Mouse (Mus musculus) MEL (cell line): Measurements from ENCODE around the gene Mroh9. TPM values are rescaled to one million over a fixed set of nuclear protein-coding genes. Genes with fewer than 3 reads are reported as not detected.

Experiments used
- polyA plus RNA-seq, 2 experiments: library from polyadenylated mRNA; stranded (reverse) in 1 of 2; unstranded in 1 of 2; fragments of >175 nt in 1 of 2; fragments of >200 nt in 1 of 2; gene quantifications; 2 replicates each; pipeline versions ENCODE4 v1.2.1 to v1.2.4; 2012; ENCODE audit warnings: low replicate concordance in 2 of 2, low read depth in 1 of 2; ENCODE audit not compliant: insufficient read length in 2 of 2, insufficient read depth in 1 of 2, missing spikeins in 1 of 2
- total RNA-seq: library from RNA; depleted of rRNA; stranded (reverse); fragments of 300-350 nt; gene quantifications from 2 replicates; pipeline ENCODE4 v1.2.3, GENCODE M21; 2012; rRNA removed

Mroh9 gene
- total and polyA plus RNA-seq, 3 experiments: not detected

Other genes with a start within 250 kb of the Mroh9 start
- 1.8 and 1.9 TPM in 2 replicates for gene Fmo1, start 219.1 kb downstream of the Mroh9 start, total RNA-seq
- gene Fmo1, start 219.1 kb downstream of the Mroh9 start, polyA plus RNA-seq: not detected
- not detected in 2 replicates for gene Fmo2, start 186.9 kb downstream of the Mroh9 start, total RNA-seq
- gene Fmo2, start 186.9 kb downstream of the Mroh9 start, polyA plus RNA-seq: not detected
- gene Fmo6, start 148.2 kb downstream of the Mroh9 start, total RNA-seq: not detected in 2 replicates
- not detected for gene Fmo6, start 148.2 kb downstream of the Mroh9 start, polyA plus RNA-seq
- gene Fmo3, start 101.1 kb downstream of the Mroh9 start, total RNA-seq: not detected in 2 replicates
- not detected for gene Fmo3, start 101.1 kb downstream of the Mroh9 start, polyA plus RNA-seq
- not detected in 2 replicates for gene Prrx1, start 228.0 kb upstream of the Mroh9 start, total RNA-seq
- gene Prrx1, start 228.0 kb upstream of the Mroh9 start, polyA plus RNA-seq: not detected